Mouse (Mus musculus) spleen, postnatal 0 days (tissue): ENCODE results near the gene Pou5f1. TPM values are rescaled to one million over a fixed set of nuclear protein-coding genes. Genes with fewer than 3 reads are reported as not detected.

Experiments
- polyA plus RNA-seq: library from polyadenylated mRNA; unstranded; fragments of >200 nt; fragmentation: Nextera tagmentation; extraction: Ambion mirVana; gene quantifications from 2 replicates; pipeline ENCODE4 v1.2.1, GENCODE M21; 2015

Pou5f1 gene
- polyA plus RNA-seq = 0.10 and 0.12 TPM in 2 replicates

GRCm38 (mm10) chr17:35505776-35506175 lies at the start of gene Pou5f1:
Pou5f1 (plus strand) TSS chr17:35506018.

GRCm38 (mm10) chr17:35469842-35470751 lies 35.7 kb upstream of the Pou5f1 start, which contains the start of gene H2-Q10:
H2-Q10 (plus strand) TSS chr17:35470089.

GRCm38 (mm10) chr17:35516652-35517500 lies 11.1 kb downstream of the Pou5f1 start, which contains the start of the genes Tcf19 and Cchcr1:
Tcf19 (minus strand) TSS chr17:35516824.
Cchcr1 (plus strand) TSS chr17:35517100.

GRCm38 (mm10) chr17:35532901-35533300 lies 27.1 kb downstream of the Pou5f1 start, which contains the start of gene Psors1c2:
Psors1c2 (plus strand) TSS chr17:35533201.

GRCm38 (mm10) chr17:35551881-35552414 lies 46.1 kb downstream of the Pou5f1 start, which contains the start of gene Cdsn:
Cdsn (plus strand) TSS chr17:35552128.

Other genes starting within 250 kb of the Pou5f1 start
- gene H2-D1, start 243.3 kb upstream of the Pou5f1 start, polyA plus RNA-seq = 356 and 410 TPM in 2 replicates
- 0.05 TPM in 1 of 2 replicates, not detected in the other for gene H2-Q1, start 185.6 kb upstream of the Pou5f1 start, polyA plus RNA-seq
- gene H2-Q2, start 163.8 kb upstream of the Pou5f1 start, polyA plus RNA-seq = 0.10 and 0.35 TPM in 2 replicates
- gene H2-Q4, start 126.4 kb upstream of the Pou5f1 start, polyA plus RNA-seq = 5.0 and 6.1 TPM in 2 replicates
- gene H2-Q6, start 81.2 kb upstream of the Pou5f1 start, polyA plus RNA-seq = 2.0 and 2.4 TPM in 2 replicates
- gene H2-Q7, start 66.9 kb upstream of the Pou5f1 start, polyA plus RNA-seq = 3.9 and 4.6 TPM in 2 replicates
- gene H2-Q10, start 35.9 kb upstream of the Pou5f1 start, polyA plus RNA-seq = 12.6 and 15.2 TPM in 2 replicates
- gene Tcf19, start 10.8 kb downstream of the Pou5f1 start, polyA plus RNA-seq = 46.3 and 52.7 TPM in 2 replicates
- 9.7 and 11.4 TPM in 2 replicates for gene Cchcr1, start 11.1 kb downstream of the Pou5f1 start, polyA plus RNA-seq
- gene Psors1c2, start 27.2 kb downstream of the Pou5f1 start, polyA plus RNA-seq = 0.16 TPM in 1 of 2 replicates, not detected in the other
- 0.05 and 0.07 TPM in 2 replicates for gene Cdsn, start 46.1 kb downstream of the Pou5f1 start, polyA plus RNA-seq
- gene 2300002M23Rik, start 61.4 kb downstream of the Pou5f1 start, polyA plus RNA-seq = not detected in 2 replicates
- gene Sfta2, start 95.5 kb downstream of the Pou5f1 start, polyA plus RNA-seq = not detected in 2 replicates
- not detected in 2 replicates for gene Gm9573, start 120.6 kb downstream of the Pou5f1 start, polyA plus RNA-seq
- 0.07 and 0.12 TPM in 2 replicates for gene Mucl3, start 137.7 kb downstream of the Pou5f1 start, polyA plus RNA-seq
- gene Vars2, start 161.6 kb downstream of the Pou5f1 start, polyA plus RNA-seq = 7.5 and 7.6 TPM in 2 replicates
- gene Gtf2h4, start 167.7 kb downstream of the Pou5f1 start, polyA plus RNA-seq = 23.5 and 25.8 TPM in 2 replicates
- gene Ddr1, start 198.6 kb downstream of the Pou5f1 start, polyA plus RNA-seq = 13.8 and 18.6 TPM in 2 replicates